Mouse (Mus musculus) forebrain, postnatal 0 days (tissue): ENCODE measurements around the gene Dnajc24. TPM values are rescaled to one million over a fixed set of nuclear protein-coding genes. Genes with fewer than 3 reads are reported as not detected.

Source experiments
- ATAC-seq: fragments of 200-750 bp; cut with Nextera tagmentation; 2 replicates; pipeline ENCODE4 v1.8.0; 2017; ENCODE audit warnings: mild to moderate bottlenecking, moderate library complexity
- DNase-seq: peaks from one replicate; pipeline ENCODE4 v3.0.0-alpha.2; 2015
- H3K27ac ChIP-seq: fragments of 300-500 bp; sonication (generic); 2 replicates; pipeline ENCODE4 v1.5.1; 2014; ENCODE audit warnings: low read depth, mild to moderate bottlenecking, antibody characterized with exemption, low read length, moderate library complexity, mixed read lengths
- H3K27me3 ChIP-seq: fragments of 300-500 bp; sonication (generic); 2 replicates; pipeline ENCODE4 v1.6.1; 2014; ENCODE audit warnings: mild to moderate bottlenecking, low read length, mixed read lengths; ENCODE audit not compliant: insufficient read depth
- H3K36me3 ChIP-seq: fragments of 300-500 bp; sonication (generic); 2 replicates; pipeline ENCODE4 v1.6.1; 2014; ENCODE audit warnings: mild to moderate bottlenecking, moderate library complexity; ENCODE audit not compliant: insufficient read depth
- H3K4me1 ChIP-seq: fragments of 300-500 bp; sonication (generic); 2 replicates; pipeline ENCODE4 v1.6.1; 2014; ENCODE audit warnings: antibody characterized with exemption; ENCODE audit not compliant: insufficient read depth
- H3K4me2 ChIP-seq: fragments of 300-500 bp; sonication (generic); 2 replicates; pipeline ENCODE4 v1.6.1; 2014; ENCODE audit warnings: low read depth, mild to moderate bottlenecking, moderate library complexity
- H3K4me3 ChIP-seq: fragments of 300-500 bp; sonication (generic); 2 replicates; pipeline ENCODE4 v1.5.1; 2014; ENCODE audit warnings: low read depth, low read length, mixed read lengths
- H3K9ac ChIP-seq: fragments of 300-500 bp; sonication (generic); 2 replicates; pipeline ENCODE4 v1.6.1; 2014; ENCODE audit warnings: mild to moderate bottlenecking
- H3K9me3 ChIP-seq: fragments of 300-500 bp; sonication (generic); 2 replicates; pipeline ENCODE4 v1.6.1; 2016; ENCODE audit warnings: low read length
- CTCF ChIP-seq: sonication (generic); IDR thresholded peaks from 2 replicates; pipeline ENCODE4 v1.5.1; 2016; ENCODE audit warnings: antibody characterized with exemption, control low read depth, low read depth
- WGBS: fragments of 180-500 bp; shearing (Covaris S2); extraction: QIAGEN DNeasy Blood & Tissue Kit; methylation state at CpG from one replicate; pipeline ENCODE4 v1.1.7; 2014; 5-methylcytosine and 5-hydroxymethylcytosine counted together
- polyA plus RNA-seq: library from polyadenylated mRNA; unstranded; fragments of >200 nt; fragmentation: Nextera tagmentation; extraction: Ambion mirVana; gene quantifications from 2 replicates; pipeline ENCODE4 v1.2.1, GENCODE M21; 2015
- total RNA-seq: library from RNA; depleted of rRNA; stranded (reverse); fragments of >200 nt; gene quantifications from 2 replicates; pipeline ENCODE4 v1.2.3, GENCODE M21; 2014; rRNA removed

Dnajc24 gene
- total RNA-seq (25.3 and 28.3 TPM in 2 replicates), polyA plus RNA-seq (21.1 and 22.1 TPM in 2 replicates)

DNA sequence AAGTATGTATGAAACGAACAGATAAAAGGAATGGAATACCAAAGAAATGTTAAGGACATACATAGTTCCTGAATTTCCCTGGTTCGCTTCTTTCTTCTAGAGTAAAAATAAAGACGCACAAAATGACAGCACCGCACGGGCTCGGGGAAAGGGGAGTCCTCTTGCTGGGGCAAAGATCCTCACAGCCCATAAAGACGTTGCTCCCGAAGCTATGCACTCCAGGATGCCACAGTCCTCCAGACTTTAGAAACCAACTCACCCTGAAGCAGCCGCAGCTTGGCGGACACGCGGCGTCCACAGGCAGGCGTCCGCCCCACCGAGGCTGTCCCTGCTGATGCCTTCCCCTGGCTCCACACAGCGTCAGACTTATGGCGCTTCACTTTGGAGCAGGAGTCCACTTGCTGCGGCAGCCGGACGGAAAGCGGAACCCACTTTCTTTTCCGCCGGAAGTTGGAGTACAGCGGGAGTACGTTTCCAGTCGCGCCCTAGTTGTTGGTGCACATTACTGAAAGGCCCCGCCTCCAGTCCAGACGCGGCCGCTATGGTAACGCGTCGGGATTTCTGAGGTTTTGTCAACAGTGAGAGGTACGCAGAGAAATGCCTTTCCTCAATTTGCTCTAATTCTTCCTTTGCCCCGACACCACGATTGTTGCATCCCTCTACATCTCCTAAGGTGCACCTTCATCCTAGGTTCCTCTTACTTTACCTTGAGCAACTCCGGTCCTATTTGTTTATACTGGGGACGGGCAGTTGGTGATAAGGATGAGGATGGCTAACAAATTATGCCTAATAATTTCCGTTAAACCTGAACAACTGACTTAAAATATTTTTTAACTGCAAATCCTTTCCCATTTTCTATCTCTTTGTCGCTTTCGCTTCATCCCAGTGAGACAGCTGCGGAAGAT lies at the start of gene Dnajc24:
TSS of gene Dnajc24 (minus strand) at position 715 of the 905 bp plus-strand sequence.
- peak within 1 kb of the TSS; percentile 63 for H3K27ac ChIP-seq
- H3K36me3 ChIP-seq, result no peaks in the 10 kb centered on the region
- 2% methylated on average over 44 of the region's 44 CpGs for WGBS
- ATAC-seq (peak; percentile 99), DNase-seq (peak; percentile 96)
- peaks cover 3% of the 10 kb centered on the region; the same call in 1 of the 2 replicates for H3K4me1 ChIP-seq
- no peaks in the 10 kb centered on the region for H3K9me3 ChIP-seq
- peak within 1 kb of the TSS; percentile 79 for H3K9ac ChIP-seq
- no peaks in the 10 kb centered on the region for H3K27me3 ChIP-seq
- peak within 1 kb of the TSS; percentile 92 for H3K4me3 ChIP-seq
- H3K4me2 ChIP-seq, result peak within 1 kb of the TSS; percentile 62
- peak; percentile 41 for TF ChIP-seq CTCF

DNA sequence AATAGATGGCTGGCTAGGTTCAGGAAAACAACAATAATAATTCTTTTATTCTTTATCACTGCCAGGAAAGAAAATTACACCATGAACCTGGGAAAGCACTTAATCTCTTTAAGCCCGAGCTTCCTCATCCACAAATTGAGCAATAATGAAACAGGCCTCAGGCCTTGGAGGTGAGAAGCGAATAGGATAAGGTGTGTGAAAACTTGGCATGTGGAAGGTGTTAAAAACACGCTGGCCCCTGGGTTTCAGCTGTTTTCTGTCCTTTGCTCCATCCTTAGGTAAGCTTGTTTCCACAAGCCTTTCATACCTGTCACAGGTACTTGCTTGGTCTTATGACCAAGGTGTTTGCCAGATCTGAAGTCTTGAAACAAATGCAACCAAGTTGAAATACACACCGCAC lies 43.3 kb upstream of the Dnajc24 start:
- Histone ChIP-seq H3K4me2 (no peak overlapping the region), H3K9ac (no peak overlapping the region), H3K27me3 (no peaks in the 10 kb centered on the region), H3K4me1 (no peaks in the 10 kb centered on the region), H3K4me3 (no peak overlapping the region), H3K27ac (no peak overlapping the region), H3K9me3 (no peaks in the 10 kb centered on the region), H3K36me3 (no peaks in the 10 kb centered on the region)
- WGBS, result 83% methylated on average over 4 of the region's 4 CpGs
- no peak for DNase-seq
- ATAC-seq, result no peak
- TF ChIP-seq CTCF, result no peak

DNA sequence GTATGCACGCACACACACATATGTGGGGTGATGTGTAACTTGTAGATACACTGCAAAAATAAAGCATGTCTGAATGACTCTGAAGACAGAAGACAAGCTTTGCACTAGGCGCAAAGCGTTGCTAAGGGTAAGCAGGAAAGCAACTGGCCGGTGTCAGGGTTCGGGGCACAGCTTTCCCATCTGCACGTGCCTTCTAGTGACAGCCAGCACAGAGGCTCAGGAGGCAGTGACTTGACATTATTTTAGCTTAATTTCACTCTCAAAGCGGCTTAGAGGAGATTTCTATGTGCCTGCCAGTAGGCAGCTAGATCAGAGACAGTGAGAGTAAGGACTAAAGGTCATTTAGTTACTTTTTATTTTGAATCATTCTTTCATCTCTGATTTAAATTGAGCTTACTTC lies 39.1 kb upstream of the Dnajc24 start:
- Histone ChIP-seq H3K27ac (no peak overlapping the region), H3K4me3 (no peak overlapping the region), H3K4me1 (no peaks in the 10 kb centered on the region), H3K4me2 (no peak overlapping the region), H3K9ac (no peak overlapping the region), H3K36me3 (no peaks in the 10 kb centered on the region), H3K9me3 (no peaks in the 10 kb centered on the region), H3K27me3 (no peaks in the 10 kb centered on the region)
- ATAC-seq (no peak), DNase-seq (no peak)
- WGBS, result 49% methylated on average over 7 of the region's 7 CpGs
- TF ChIP-seq CTCF, result no peak

DNA sequence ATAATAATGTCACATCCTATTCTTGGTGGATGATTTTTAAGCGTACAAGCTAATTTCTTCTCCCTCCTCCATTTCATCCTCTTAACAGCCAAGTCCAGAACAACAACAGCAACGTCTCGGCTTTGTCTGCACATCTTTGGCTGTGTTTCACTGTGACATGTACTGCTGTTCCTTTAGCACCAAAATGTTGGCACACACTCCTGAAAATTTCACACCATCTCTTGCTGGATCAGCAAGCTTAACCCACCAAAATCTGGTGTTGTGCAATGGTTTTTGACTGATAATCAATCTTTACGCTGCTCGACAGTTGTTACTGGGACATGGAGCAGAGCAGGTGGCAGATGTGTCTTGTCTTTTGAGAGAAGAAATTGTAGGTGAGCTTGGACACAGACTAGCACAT lies 38.6 kb upstream of the Dnajc24 start:
- H3K4me1 ChIP-seq, result no peaks in the 10 kb centered on the region
- H3K9me3 ChIP-seq, result no peaks in the 10 kb centered on the region
- no peak overlapping the region for H3K4me2 ChIP-seq
- no peak overlapping the region for H3K27ac ChIP-seq
- DNase-seq (no peak), ATAC-seq (no peak)
- no peak overlapping the region for H3K9ac ChIP-seq
- TF ChIP-seq CTCF, result no peak
- 55% methylated on average over 5 of the region's 5 CpGs for WGBS
- H3K27me3 ChIP-seq, result no peaks in the 10 kb centered on the region
- no peaks in the 10 kb centered on the region for H3K36me3 ChIP-seq
- H3K4me3 ChIP-seq, result no peak overlapping the region

DNA sequence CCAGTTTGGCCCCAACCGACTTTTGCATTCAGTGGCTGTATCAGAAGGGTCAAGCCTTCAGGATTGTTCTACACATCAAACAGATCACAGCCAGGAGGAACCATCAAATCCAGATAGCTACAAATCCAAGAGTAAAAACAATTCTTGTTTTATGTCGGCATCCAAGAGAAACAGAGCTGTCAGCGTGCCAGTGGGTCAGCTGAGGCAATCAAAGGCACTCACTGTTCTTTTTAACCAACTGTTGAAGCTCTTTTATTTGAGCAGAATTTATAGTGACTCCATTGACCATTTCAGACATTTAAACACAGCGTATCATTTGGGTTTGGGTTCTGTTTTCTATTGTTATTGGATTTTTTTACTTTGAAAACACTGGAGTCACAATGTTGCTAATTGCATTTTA lies 34.9 kb upstream of the Dnajc24 start:
- WGBS, result 42% methylated on average over 4 of the region's 4 CpGs
- Histone ChIP-seq H3K4me3 (no peak overlapping the region), H3K4me2 (no peak overlapping the region), H3K4me1 (no peaks in the 10 kb centered on the region), H3K36me3 (no peaks in the 10 kb centered on the region), H3K9me3 (no peaks in the 10 kb centered on the region), H3K27me3 (no peaks in the 10 kb centered on the region), H3K9ac (no peak overlapping the region), H3K27ac (no peak overlapping the region)
- ATAC-seq (no peak), DNase-seq (peak; percentile 27)
- TF ChIP-seq CTCF, result no peak

DNA sequence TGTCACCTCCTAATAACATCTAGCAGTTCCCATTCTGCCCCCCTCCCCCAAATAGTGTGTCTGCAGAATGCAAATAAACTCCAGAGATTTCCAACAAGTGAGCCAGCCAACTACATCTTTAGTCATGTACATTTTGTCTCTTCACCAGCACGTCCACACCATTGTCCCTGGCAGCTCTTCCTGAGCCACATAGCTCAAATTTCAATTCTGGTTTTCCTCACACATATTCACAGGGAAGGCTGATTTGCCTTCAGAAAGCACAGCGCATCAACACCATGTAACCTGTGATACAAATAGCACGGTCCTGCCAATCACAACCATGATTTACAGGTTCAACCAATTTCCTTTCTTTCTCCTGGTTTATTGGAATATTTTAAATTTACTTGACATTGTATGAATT lies 21.5 kb upstream of the Dnajc24 start:
- no peaks in the 10 kb centered on the region for H3K36me3 ChIP-seq
- ATAC-seq (no peak), DNase-seq (no peak)
- H3K4me1 ChIP-seq, result no peaks in the 10 kb centered on the region
- no peak for TF ChIP-seq CTCF
- H3K9me3 ChIP-seq, result no peaks in the 10 kb centered on the region
- no peak overlapping the region for H3K9ac ChIP-seq
- H3K4me3 ChIP-seq, result no peak overlapping the region
- H3K27me3 ChIP-seq, result no peaks in the 10 kb centered on the region
- H3K4me2 ChIP-seq, result no peak overlapping the region
- no peak overlapping the region for H3K27ac ChIP-seq
- 76% methylated on average over 3 of the region's 3 CpGs for WGBS

DNA sequence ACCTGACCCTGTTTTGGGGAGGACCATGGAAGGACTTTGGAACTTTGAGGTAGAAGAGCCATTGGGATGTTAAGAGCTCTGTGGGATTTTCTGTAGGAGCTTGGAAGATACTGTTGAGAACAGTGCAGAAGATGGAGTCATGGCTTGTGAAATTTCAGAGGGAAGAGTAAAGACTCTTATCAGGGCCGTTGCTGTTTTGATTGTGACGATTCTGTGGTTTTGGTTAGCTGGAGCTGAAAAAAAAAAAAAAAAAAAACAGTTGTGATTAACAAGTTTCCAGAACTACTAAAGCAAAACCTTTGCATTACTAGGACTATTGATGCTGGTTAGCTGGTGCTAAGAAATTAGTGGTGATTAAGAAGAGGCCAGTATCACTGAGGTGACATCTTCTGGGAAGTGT lies 5.1 kb upstream of the Dnajc24 start:
- Histone ChIP-seq H3K4me2 (no peak overlapping the region), H3K27ac (no peak overlapping the region), H3K9me3 (no peaks in the 10 kb centered on the region), H3K4me3 (no peak overlapping the region), H3K36me3 (no peaks in the 10 kb centered on the region), H3K4me1 (no peaks in the 10 kb centered on the region), H3K27me3 (no peaks in the 10 kb centered on the region), H3K9ac (no peak overlapping the region)
- TF ChIP-seq CTCF, result no peak
- WGBS, result 80% methylated on average over 2 of the region's 2 CpGs
- ATAC-seq (no peak), DNase-seq (no peak)
